Mouse (Mus musculus): Measurements from ENCODE around the gene Fscn2.
"Not testable (repeated sequence)": the region's sequence is repeated elsewhere in the genome, so short reads cannot be mapped to it uniquely, and the experiment has no call there.

Gene Fscn2

DNA sequence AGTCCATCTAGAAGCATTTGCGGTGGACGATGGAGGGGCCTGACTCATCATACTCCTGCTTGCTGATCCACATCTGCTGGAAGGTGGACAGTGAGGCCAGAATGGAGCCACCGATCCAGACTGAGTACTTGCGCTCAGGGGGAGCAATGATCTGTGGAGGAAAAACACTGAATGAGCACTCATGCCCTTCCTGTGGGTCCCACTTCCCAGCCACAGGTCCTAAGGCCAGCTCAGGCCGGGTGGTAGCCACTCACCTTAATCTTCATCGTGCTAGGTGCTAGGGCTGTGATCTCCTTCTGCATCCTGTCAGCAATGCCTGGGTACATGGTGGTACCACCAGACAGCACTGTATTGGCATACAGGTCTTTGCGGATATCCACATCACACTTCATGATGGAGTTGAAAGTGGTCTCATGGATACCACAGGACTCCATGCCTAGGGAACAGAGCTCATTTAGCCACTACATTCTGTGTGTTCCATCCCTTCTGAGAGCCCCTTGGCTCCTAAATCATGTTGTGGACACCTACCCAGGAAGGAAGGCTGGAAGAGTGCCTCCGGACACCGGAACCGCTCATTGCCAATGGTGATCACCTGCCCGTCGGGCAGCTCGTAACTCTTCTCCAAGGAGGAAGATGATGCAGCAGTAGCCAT is 14.8 kb upstream of the Fscn2 start:
- DNase-seq, result not testable (repeated sequence)

- DNase-seq, result peak; percentile 51
Observed at GRCm38 (mm10) chr11:120347301-120347700, 14.0 kb upstream of the Fscn2 start.

DNA sequence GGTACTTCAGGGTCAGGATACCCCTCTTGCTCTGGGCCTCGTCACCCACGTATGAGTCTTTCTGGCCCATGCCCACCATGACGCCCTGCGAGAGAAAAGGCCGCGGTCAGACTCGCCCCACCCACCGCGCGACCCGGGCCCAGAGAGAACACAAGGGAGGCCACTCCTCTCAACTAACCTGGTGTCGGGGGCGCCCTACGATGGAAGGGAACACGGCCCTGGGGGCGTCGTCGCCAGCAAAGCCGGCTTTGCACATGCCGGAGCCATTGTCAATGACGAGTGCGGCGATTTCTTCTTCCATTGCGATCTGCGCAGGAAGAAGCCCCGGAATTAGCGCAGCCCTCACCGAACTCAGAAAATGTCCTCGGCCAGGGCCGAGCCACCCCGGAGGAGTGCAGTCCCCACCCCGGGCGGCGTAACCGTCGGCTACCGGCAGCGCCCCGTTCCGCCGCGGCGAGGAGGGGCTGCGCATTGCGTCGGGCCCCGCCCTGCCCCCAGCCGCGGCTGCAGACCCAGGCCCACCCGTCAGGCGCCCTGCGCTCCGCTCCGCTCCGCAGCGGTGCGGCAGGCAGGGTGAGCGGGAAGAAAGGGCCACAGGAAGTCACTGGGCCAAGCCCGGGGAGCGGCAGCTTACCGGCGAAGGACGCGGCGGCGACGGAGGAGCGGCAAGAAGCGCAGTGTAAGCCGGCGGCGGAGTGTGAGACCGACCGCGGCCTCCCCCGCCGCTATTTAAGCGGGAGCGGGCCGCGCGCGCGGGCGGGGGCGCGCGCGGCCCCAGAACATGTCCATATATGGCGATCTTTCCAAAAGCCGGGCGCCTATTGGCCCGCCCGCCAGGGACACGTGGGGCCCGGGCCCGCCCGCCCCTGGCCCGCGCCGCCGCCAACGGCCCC is 13.3 kb upstream of the Fscn2 start, which contains the start of gene Actg1:
TSS of gene Actg1 (minus strand) at position 752 of the 893 bp plus-strand sequence.
- peak; percentile 87 for DNase-seq

DNA sequence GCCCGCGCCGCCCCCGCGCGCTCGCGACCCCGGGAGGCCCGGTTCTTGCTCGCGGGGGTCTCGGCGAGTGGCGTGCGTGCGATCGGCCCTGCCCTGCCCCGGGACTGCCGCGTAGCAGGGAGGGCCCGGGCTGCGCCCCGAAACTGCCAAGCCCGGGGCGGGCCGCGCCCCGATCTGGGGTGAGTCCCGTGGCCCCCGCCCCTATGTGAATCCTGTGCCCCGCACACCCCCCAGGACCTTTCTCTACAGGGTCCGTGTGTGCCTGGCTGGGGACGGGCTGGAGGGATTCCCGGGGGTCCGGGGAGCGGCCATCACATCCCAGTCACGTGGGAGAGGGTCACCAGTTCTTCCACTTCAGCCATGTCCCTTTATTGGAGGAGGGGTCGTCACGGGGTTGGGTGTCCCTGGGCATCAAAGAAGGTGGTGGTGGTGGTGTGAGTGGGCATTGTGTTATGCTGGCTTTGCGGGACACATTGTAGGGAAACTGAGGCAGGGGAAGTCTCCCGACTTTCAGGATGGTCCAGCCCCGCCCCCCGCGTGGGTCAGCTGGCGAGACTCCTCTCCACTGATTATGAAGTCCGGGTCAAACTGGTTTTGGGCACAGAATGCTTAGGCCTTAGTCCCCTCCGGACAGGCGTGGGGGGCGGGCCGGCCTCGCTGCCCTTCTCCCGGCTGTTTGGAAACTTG is 12.5 kb upstream of the Fscn2 start:
- peak; percentile 44 for DNase-seq

DNA sequence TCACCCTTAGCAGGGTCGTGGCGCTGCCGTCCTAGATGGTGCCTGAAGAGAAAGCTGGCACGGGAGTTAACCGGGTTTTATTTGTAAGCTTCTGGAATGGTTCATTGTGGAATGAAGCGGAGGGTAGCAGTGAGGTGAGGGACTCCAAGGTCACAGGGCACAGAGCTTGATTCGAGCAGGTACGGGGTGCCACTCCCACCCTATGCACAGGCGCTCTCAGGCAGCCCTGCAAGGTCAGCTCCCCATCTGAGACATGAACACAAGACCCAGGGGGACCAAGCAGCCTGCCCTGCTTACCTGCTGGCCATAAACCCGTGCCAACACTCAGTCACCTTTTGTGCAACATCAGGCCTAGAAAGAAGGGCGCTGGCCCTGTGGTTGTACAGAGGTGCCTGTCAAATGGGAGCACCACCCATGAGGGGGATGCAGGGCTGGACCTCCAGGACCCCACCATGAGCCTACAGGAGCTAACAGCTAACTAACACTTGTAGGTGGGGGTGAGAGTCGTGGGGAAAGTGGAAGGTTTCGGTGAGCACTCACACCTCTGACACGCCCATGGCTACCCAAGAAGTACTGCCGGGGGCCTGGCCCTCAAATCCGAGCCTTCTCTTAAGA is 11.9 kb upstream of the Fscn2 start:
- DNase-seq, result peak; percentile 65

GRCm38 (mm10) chr11:120349986-120350702 is 11.2 kb upstream of the Fscn2 start:
- no peak for DNase-seq

DNA sequence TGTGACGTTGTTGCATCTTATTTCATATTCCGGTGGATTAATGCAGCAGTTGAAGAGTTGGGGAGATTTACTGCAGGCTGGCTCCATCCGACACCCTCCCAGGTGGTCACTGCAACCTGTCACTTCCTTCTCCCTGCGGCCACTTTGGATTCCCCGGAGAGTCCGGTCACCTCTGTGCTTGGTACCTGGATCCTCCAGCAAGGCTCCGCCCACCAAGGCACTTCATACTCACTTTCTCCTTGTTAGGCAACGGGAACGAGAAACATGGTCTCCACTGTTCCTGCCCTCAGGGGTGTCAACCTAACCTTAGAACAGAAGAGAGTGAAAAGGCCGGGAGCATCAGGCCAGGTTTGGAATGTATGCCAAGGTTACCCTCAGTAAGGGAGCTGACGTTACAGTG is 10.6 kb upstream of the Fscn2 start:
- no peak for DNase-seq

DNA sequence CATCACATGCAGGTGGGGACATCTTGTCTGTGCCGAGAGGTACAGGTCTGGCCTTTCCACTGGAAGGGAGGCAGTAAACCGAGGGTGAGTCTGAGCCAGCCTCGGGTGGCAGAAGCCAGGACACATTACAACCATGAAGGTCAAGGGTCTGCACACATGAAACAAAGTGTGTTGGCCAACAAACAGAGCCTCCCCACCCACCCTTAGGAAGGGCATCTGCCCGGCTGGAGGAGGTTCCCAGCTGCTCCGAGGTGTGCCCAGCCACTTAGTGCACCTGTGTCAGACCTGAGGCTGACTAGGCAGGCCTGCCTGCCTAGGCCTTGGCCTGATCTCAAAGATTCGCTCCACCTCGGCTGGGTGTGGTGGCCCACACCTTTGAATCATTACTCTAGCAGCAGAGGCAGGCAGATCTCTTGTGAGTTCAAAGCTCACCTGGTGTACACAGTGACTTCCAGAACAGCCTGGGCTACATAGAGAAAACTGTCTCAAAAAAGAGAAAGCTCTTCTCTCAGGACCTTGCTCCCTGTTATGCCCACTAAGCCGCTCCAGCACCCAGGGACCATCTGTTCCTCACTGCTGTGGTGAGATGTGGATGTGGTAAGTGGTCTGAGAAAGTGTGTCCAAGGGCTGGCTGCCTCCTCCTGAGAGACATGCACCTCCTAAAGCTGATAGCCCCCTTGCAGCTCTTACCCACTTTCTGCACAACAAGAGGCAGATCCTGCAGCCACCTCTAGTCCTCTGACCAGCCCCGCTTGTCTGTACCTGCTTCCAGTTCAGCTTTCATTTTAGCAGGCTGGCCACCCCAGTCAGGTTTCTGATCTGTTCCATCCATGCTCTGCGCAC is 9.9 kb upstream of the Fscn2 start:
- no peak for DNase-seq

DNA sequence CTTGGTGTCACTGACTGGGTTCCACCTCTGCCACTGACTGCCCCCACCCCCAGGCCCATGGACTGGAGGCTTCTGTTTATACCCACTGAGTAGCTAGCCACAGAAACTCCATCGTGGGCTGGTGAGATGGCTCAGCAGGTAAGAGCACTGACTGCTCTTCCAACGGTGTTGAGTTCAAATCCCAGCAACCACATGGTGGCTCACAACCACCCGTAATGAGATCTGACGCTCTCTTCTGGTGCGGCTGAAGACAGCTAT is 9.3 kb upstream of the Fscn2 start:
- DNase-seq, result not testable (repeated sequence)

GRCm38 (mm10) chr11:120352571-120353290 is 8.6 kb upstream of the Fscn2 start:
- no peak for DNase-seq

DNA sequence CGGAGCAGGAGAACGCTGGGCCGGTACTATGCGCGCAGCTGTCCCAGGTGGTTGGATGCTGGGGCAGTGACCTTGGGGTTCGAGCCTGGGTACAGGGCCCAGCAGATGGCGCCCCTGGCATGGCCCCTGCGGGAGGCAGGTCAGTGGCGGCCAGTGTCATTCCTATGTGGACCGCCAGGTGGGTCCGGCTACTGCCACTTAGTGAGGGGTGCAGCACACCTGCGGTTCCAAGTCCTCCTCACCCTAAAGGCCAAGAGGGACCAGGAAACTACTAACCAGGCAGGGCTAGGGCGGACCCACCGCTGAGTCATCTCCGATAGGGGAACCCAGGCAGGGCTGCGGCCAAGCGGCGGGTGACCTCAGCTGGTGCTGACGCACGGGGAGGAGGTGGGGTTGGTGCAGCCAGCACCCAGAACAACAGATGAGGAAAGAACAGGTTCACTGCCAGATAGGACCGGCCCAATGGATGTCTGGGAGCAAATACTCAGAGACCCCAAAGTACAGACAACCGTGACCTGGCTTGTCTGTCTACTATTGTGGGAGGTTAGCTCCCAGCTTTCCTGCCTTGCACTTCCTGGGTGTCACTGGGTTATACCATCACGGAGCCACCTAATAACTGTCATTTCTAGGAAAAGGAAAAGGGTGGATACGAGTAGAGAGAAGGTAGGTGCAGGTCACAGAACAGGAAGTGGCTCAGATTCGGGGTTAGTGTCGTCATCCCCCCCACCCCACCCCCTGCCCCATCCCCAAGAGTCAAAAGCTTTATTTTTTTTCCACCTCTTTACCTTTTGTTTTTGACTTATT is 7.6 kb upstream of the Fscn2 start:
- peak; percentile 80 for DNase-seq

GRCm38 (mm10) chr11:120354304-120355276 is 6.7 kb upstream of the Fscn2 start:
- DNase-seq, result no peak

- no peak for DNase-seq
Observed at GRCm38 (mm10) chr11:120355277-120356039, 5.9 kb upstream of the Fscn2 start.

DNA sequence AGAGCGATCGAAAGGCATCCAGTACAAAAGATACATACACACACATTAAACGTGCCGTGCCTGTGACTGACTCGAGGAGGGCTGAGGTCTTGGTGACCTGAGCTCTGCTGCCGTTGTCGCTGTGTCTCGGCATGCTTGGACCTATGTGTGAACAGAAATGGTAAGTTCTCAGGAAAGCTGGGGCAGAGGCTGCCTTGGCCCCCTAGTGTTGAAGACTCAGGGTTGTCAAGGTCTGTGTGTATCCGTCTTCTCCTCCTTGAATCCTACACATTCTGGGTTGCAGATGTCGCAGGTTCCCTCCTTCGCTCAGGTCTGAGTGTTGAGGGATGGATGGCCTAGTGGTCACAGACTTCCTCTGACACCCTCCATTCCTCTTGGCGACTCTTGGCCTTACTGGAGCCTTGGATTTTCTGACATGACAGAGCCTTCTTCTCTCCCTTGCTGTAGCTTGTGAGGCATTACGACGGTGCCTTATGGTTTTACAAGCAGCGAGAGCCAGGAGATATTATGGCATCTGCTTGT is 5.0 kb upstream of the Fscn2 start:
- no peak for DNase-seq

- no peak for DNase-seq
Observed at GRCm38 (mm10) chr11:120356900-120357299, 4.4 kb upstream of the Fscn2 start.

DNA sequence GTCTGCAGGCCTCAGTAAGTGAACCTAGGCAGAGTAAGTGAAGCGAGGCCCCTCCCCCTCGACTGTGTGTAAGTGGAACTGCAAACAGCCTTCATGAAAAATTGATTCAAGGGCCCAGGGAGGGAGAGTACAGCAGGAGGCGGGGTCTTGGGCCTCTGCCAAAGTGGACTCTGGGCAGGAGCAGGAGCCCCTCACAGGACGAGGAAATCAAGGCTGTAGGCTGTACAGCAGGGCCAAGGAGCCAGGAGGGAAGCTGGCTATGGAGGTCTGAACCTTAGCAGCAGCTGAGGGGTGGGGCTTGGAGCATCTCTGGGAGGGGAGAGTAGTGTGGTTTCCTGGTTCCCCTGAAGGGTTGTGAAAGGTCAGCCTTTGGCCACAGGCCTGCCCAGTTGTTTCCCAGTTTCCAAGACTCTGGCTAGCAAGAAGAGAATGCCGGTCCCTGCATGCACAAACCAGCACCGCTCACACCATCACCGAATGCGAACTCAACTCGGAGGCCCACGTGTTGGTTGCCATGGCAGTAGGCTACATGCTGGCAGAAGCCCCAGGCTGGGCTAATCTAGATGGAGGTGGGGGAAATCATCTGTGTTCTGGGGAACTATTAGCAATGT is 3.4 kb upstream of the Fscn2 start:
- no peak for DNase-seq

DNA sequence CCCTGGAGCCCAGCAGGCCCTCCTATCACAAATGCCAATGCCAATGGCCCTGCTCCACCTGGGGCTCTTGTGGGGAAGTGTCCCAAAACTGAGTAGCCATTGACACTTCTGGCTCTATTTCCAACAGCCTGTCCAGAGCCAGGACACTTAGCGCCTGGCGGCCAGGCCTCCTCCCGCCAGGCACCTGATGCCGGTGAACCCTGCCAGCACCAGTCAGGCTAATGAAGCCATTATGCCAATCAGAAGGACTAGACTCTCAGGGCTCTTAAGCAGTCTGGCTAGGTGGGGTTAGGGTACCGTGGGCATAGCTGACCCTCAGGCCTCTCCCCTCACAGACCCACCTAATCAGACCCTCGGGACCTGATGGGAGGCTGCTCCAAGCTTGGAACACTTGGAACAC is 1.9 kb upstream of the Fscn2 start:
- DNase-seq, result no peak

Data from thymus, postnatal 25 days (tissue).